Mouse (Mus musculus) thymus, postnatal 14 days (tissue): ENCODE measurements around the gene Pex5l.

ENCODE experiments used
- DNase-seq: peaks from one replicate; pipeline ENCODE4 v3.0.0; 2021

The Pex5l gene

DNA sequence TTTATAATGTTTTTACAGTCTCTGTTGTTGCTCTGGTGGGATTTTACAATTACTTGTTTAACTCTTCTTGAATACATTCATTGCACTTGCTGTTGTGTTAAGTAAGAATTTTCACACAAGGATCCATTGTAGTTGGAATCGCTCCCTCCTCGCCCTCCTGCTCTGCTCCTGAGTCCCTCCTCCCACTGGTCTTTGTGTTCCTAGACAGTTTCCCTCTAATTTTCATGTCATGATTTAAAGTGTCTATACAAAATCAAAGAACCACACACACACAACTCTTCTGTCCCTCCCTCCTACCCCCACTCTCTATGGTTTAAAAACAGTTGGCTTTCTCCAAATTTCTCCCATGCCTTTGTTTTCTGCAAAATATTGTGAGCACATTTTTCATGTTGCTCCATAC lies 81.6 kb downstream of the Pex5l start:
- DNase-seq, result no peak

DNA sequence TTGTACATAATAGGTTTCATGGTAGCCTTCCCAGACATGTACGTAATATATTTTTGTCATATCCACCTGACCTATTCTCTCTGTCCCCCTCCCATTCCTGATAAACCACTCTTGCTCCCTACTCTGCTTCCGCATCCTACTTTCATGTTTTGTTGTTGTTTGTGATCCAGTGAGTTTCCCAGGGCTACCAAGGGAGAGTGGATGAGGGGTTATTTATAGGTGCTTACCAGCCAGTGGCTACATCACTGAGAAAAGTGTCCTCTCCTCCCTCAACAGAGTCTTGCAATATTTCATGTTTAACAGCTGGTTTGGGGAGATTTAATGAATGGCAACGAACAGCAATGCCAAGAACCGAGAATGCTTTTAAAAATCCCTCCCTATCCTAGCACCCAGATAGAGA lies 82.0 kb downstream of the Pex5l start:
- no peak for DNase-seq

GRCm38 (mm10) chr3:33060343-33060937 lies 82.6 kb downstream of the Pex5l start:
- DNase-seq, result no peak

DNA sequence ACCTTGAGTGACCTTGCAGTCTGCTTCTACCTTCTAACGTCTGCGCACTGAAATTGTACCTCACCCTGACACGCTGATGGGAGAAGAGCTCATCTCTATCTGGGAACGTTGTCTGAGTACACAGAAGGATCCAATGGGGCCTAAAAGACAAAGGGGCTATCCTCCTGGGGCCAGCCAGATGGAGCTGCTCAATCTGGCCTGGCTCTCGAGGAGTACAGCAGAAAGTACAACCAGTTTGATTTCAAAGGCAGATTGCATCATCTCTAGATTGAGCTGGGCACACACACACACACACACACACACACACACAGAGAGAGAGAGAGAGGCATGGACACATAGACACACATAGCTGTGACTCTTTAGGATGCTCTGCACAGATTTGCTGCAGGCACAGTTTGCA lies 94.7 kb downstream of the Pex5l start:
- DNase-seq, result no peak

- no peak for DNase-seq
Observed at GRCm38 (mm10) chr3:33044799-33045106, 98.3 kb downstream of the Pex5l start.

GRCm38 (mm10) chr3:33043896-33044798 lies 98.9 kb downstream of the Pex5l start:
- DNase-seq, result no peak

DNA sequence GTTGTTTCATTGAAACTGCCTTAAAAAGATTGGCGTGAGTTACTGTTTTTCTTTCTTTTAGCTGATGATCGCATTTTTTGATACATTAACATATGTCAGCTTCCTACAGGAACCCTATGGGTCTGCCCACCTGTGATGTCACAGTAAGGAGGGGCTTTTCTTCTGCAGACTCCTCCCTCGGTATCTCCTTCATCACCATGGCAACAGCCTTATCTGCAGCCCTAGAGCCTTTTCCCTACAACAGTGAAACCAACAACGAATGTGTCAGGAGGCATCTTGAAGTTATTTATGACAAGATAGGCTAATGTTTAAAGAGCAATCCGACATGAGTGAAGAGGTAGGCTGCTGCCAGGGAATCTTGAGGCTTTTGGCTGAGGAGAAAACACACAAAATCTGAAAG lies 118.5 kb downstream of the Pex5l start:
- no peak for DNase-seq

- no peak for DNase-seq
Observed at GRCm38 (mm10) chr3:33003901-33004300, 139.1 kb downstream of the Pex5l start.

DNA sequence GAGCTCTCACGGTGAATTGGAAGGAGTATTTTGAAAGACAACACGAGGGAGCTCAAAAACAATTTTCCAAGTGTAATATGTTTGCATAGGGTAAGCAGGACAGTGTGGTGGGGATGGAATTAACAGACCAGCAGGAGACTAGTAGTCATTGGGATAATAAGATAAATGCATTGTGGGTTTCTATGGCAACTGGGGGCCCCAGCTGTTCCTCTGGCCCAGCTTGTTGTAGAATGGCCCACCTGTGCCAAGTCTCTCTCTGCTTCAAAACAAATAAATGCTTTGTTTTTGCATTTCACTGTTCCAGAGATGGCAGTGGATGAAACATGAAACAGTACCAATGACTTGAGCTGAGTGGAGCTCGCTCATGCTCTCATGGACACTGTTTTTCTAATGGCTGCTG lies 141.3 kb downstream of the Pex5l start:
- DNase-seq, result no peak

DNA sequence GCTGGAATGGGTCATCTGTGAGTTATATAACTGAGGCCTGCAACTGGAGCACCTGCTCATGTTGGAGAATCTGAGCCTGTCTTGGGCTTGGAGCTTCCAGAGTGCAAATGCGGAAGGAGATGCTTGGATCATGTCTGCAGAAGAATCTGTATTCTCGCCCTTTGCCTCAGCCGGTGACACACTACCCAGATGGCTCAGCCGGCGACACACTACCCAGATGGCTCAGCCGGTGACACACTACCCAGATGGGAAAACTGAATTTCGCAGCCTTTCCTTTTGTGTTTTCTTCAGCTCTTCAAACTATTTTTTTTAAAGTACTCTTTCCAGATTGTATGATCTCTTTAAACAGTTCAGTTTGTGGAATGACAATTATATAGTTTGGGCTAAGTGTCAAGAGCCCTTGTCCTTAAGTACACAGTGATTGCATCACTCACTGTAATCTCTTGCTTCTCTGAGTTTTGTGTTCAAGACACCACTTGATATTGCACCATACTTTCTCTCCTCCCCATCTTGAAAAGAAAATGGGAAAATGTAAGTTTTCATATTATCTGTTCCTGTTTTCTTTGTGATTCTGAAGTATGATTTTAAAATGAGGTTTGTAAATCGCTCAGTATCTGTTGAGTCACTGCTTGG lies 142.5 kb downstream of the Pex5l start:
- DNase-seq, result no peak

DNA sequence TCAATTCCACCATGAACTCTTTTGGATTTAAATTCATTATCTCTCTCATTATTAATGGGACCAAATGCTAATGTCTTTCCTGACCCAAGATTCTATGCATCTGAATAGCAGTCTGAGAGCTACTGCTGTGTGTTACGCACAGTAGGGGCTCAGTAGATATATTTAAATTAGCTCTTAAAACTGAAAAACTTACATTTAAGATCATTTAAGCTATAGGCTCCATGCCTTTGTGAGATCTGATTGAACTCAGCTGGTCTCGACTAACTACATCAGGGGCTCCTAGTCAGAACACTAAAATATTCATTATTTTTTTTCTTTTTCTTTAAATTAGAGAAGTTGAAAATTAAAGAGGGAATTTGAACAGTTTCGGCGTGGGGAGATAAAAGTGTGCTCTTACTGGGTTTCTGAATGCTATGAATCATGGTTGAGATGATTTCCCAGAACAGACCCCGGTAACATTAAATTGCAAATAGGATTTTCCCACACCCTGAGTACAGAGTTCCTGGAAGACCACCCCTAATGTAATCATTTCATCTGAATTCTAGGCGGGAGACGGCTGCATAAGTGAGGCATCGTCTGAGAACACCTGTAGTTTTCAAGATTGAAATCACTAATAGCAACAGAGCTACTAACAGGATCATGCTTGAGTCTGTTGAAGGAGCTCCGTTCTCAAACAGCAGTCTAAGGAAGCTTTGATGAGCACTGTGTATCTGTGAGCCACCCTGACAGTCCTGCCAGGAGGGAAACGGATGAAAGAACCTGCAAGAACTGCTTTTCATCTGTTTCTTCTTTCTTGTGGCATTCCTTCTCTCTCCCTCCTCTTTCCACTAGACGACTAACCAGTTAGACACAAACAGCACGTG lies 151.1 kb downstream of the Pex5l start:
- DNase-seq, result no peak

- DNase-seq, result no peak
Observed at GRCm38 (mm10) chr3:32987806-32988205, 155.2 kb downstream of the Pex5l start.

GRCm38 (mm10) chr3:32985141-32985540 lies 157.9 kb downstream of the Pex5l start:
- DNase-seq, result no peak

GRCm38 (mm10) chr3:32979981-32980380 lies 163.1 kb downstream of the Pex5l start:
- DNase-seq, result no peak

GRCm38 (mm10) chr3:32979238-32979637 lies 163.8 kb downstream of the Pex5l start:
- DNase-seq, result no peak

DNA sequence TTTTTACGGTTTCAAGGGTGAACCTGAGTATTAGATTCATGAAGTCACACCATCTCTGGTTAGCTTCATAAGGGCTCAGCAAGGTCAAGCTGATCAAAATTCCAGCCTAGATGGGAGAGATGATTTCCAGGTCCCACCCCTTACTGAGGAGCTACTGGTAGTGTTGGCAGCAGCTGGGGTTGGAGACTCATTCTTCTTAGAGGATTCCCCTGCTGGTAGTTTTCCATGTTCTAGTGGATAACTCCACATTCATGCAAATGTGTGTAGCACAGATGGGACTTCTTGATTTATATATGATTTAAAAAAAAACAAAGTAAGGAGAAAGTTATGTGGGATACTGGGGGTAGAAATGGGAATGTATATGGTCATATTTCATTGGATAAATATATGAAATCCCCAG lies 172.8 kb downstream of the Pex5l start:
- no peak for DNase-seq

DNA sequence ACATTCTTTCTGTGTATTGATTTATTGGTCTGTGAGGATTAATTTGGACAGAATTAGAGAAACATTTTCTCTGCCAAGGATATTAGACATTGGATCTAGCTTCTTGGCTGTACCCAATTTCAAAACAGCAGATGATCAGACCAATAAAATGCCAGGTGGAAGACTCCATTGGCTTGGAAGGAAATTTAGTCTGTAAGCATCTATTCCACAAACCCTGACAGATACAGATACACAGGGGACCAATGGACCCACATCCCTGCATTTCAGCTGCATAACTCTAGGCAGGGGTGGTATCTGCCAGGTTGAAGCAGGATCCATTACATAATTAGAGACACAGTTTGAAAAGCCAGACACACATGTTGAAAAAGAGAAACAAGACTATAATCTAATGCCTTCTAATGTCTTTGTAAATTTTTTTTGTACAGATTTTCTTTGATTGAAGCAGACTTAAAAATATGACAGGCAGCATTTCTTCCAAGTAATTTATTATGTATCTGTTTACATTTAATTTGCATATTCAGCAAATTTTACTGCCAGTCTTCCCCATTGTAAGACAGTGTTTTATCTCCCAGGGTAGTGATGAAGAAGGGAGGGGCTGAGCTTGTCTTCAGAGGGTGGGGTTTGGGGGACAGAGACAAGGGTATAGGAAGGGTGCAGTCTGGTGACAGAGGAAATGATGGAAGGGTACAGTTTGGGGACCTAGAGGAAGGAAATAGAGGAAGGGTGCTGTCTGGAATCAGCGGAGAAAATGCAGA lies 174.2 kb downstream of the Pex5l start:
- DNase-seq, result no peak

DNA sequence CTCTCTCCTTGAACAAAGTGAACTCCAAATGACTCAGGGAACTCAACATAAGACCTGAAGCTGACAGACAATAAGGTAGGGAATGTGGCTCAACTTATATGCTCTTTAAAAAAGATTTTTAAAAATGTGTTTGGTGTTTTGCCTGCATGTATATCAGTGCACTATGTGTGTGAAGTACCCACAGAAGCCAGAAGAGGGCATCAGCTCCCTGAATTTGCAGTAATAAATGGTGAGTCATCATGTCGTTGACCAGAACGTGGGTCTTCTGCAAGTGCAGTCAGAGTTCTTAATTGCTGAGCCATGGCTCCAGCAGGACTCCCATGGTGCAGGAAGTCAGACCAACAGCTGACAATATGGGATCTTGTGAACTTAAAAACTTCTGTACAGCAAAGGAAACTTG lies 177.5 kb downstream of the Pex5l start:
- DNase-seq, result no peak

DNA sequence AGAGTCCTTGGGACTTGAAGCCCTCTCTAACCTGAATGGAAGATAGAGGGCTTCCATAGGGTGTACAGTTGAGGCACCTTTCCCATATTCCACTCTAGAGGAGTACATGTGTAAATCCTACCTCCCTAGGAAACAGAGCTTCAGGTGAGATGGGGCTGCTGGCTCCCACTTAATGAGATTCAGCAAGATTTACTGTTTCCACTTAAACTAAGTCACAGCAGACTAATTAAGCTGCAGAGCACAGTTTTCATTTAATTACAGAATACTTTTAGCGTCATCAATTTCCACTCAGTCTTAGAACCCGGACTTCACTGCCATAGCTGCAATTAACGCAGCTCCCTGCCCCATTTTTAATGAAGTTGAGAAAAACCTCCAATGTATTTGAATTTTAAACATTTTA lies 181.6 kb downstream of the Pex5l start:
- no peak for DNase-seq

GRCm38 (mm10) chr3:32951382-32951781 lies 191.7 kb downstream of the Pex5l start:
- no peak for DNase-seq

DNA sequence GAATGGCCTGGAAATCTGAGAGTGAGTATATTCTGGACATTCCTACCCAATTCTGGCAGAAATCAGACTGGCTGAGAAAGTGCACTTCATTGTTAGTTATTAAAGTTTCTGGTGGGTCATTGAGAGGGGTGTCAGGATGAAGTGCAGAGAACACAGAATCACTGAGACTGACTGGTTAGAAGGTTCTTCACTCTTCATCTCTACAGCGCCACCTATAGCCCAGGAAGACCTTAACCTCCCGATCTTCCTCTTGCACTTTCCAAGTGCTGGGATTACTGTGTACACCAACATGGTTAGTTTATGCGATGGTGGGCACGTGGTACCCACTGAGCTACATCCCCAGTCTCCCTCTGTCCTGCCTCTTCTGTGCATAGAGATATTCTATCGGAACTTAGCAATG lies 195.6 kb downstream of the Pex5l start:
- DNase-seq, result no peak

- DNase-seq, result no peak
Observed at GRCm38 (mm10) chr3:32939802-32940501, 203.1 kb downstream of the Pex5l start.
